Mouse (Mus musculus): Measurements from ENCODE around the gene Phlda3.

- TF ChIP-seq GATA1 (IDR thresholded peaks at IDR 0.05; ENCODE audit: low read length) (no peak), TAL1 (IDR thresholded peaks at IDR 0.05; ENCODE audit: low read length) (no peak)
Observed at GRCm38 (mm10) chr1:135723016-135723415, 42.9 kb upstream of the Phlda3 start.
